Mouse (Mus musculus) neural tube, embryonic 11.5 days (tissue): ENCODE measurements around the gene Slc44a2. TPM values are rescaled to one million over a fixed set of nuclear protein-coding genes. Genes with fewer than 3 reads are reported as not detected.

Source experiments
- ATAC-seq: fragments of 200-750 bp; cut with Nextera tagmentation; 2 replicates; pipeline ENCODE4 v1.8.0; 2017; ENCODE audit warnings: moderate number of reproducible peaks, mild to moderate bottlenecking, moderate TSS enrichment, moderate library complexity; ENCODE audit not compliant: insufficient read depth, low FRiP score, low TSS enrichment
- DNase-seq: peaks from one replicate; pipeline ENCODE4 v3.0.0-alpha.2; 2015; ENCODE audit warnings: low spot score
- H3K27ac ChIP-seq: fragments of 300-500 bp; sonication (generic); 2 replicates; pipeline ENCODE4 v1.5.1; 2014; ENCODE audit warnings: low read depth, mild to moderate bottlenecking, low read length
- H3K27me3 ChIP-seq: fragments of 300-500 bp; sonication (generic); 2 replicates; pipeline ENCODE4 v1.6.1; 2014; ENCODE audit warnings: mild to moderate bottlenecking, low read length, mixed read lengths; ENCODE audit not compliant: control insufficient read depth, insufficient read depth
- H3K36me3 ChIP-seq: fragments of 300-500 bp; sonication (generic); 2 replicates; pipeline ENCODE4 v1.6.1; 2014; ENCODE audit warnings: mild to moderate bottlenecking, low read length, moderate library complexity, mixed read lengths; ENCODE audit not compliant: control insufficient read depth, insufficient read depth
- H3K4me1 ChIP-seq: fragments of 300-500 bp; sonication (generic); 2 replicates; pipeline ENCODE4 v1.6.1; 2014; ENCODE audit warnings: low read length, mixed read lengths; ENCODE audit not compliant: control insufficient read depth, insufficient read depth
- H3K4me2 ChIP-seq: fragments of 300-500 bp; sonication (generic); 2 replicates; pipeline ENCODE4 v1.6.1; 2014; ENCODE audit warnings: low read depth, mild to moderate bottlenecking, moderate library complexity
- H3K4me3 ChIP-seq: fragments of 300-500 bp; sonication (generic); 2 replicates; pipeline ENCODE4 v1.5.1; 2014; ENCODE audit warnings: low read depth, low read length
- H3K9ac ChIP-seq: fragments of 300-500 bp; sonication (generic); 2 replicates; pipeline ENCODE4 v1.6.1; 2014; ENCODE audit warnings: mild to moderate bottlenecking, low read length
- H3K9me3 ChIP-seq: fragments of 300-500 bp; sonication (generic); 2 replicates; pipeline ENCODE4 v1.6.1; 2016; ENCODE audit warnings: low read length; ENCODE audit not compliant: control insufficient read depth
- WGBS: fragments of 180-500 bp; shearing (Covaris S2); extraction: QIAGEN DNeasy Blood & Tissue Kit; methylation state at CpG from one replicate; pipeline ENCODE4 v1.1.7; 2014; 5-methylcytosine and 5-hydroxymethylcytosine counted together
- polyA plus RNA-seq: library from polyadenylated mRNA; unstranded; fragments of >200 nt; fragmentation: Nextera tagmentation; extraction: Ambion mirVana; gene quantifications from 2 replicates; pipeline ENCODE4 v1.2.1, GENCODE M21; 2014

Gene Slc44a2
- polyA plus RNA-seq, 1 experiment from 2014 or later = 81.5 TPM

DNA sequence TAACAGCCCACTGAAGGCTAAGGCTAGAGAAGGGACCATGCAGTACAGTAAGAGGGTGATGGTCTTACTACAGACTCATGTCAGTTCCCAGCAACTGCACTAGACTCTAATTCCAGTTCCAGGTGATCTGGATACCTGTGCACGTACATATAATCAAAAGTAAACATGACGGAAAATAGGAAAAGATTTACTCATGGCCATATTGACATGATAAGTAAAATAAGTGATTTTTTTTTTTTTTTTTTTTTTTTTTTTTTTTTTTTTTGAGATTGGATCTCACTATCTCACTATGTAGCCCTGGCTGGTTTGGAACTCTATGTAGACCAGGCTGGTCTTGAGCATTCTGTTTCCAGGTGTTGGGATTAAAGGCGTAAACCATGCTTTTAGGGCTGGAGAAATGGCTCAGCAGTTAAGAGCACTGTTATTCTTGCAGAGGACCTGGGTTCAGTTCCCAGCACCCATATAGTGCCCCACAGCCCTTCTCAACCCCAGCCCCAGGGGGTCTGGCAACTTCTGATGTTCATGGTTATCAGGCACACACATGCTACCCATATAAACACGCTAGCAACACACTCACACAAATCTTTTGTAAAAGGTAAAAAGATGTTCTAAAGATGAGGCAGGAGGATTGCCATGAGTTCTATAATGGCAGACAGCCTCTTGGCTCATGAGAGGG lies 31.3 kb downstream of the Slc44a2 start:
- H3K4me1 ChIP-seq = no peaks in the 10 kb centered on the region
- 93% methylated on average over 4 of the region's 4 CpGs for WGBS
- H3K27ac ChIP-seq = no peak overlapping the region
- no peak overlapping the region for H3K4me3 ChIP-seq
- no peaks in the 10 kb centered on the region for H3K9me3 ChIP-seq
- no peak overlapping the region for H3K4me2 ChIP-seq
- no peak for DNase-seq
- H3K9ac ChIP-seq = no peak overlapping the region
- no peak for ATAC-seq
- no peaks in the 10 kb centered on the region for H3K27me3 ChIP-seq
- H3K36me3 ChIP-seq = peaks cover 8% of the 10 kb centered on the region

DNA sequence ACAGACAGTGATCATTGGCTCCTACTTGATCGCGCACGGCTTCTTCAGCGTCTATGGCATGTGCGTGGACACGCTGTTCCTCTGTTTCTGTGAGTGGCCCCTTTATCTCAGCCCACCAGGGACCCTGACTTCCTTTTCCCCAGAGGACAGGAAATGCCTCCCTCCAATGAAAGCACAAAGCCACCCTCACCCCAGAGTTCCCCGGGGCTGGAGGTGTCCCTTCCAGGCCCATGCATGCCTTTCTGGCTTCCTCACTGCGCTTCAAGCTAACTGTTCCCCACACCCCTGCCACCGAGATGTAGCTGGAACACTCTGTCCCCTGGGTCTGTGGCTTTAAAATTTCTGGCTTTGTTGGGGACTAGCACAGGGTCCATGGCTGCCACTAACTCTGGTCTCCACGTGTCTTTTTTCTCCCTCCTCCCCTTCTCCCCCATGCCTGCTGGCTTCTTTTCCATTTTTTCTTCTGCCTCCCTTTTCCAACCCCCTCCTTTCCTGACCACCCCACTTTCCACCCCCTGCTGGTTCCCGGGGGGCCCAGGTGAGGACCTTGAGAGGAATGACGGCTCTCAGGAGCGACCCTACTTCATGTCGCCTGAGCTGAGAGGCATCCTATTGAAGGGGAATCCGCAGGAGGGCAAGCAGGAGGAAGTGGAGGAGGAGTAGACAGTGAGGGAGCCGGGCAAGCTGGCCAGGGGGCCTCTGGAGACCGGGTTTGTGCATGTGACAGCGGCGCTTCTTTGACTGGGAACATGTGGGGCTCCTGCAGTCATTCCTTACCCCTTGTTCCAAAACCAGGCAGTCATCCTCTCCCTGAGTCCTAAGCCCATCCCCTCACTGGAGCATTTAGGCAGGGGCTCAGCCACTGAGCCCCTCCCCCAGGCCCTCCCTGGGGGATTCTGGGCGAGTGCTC lies 32.2 kb downstream of the Slc44a2 start:
- H3K27ac ChIP-seq = no peak overlapping the region
- no peak for ATAC-seq
- H3K27me3 ChIP-seq = no peaks in the 10 kb centered on the region
- no peak overlapping the region for H3K4me3 ChIP-seq
- no peaks in the 10 kb centered on the region for H3K4me1 ChIP-seq
- DNase-seq = no peak
- H3K36me3 ChIP-seq = peaks cover 7% of the 10 kb centered on the region; the same call in 1 of the 2 replicates
- 33% methylated on average over 20 of the region's 20 CpGs for WGBS
- H3K9me3 ChIP-seq = no peaks in the 10 kb centered on the region
- H3K9ac ChIP-seq = no peak overlapping the region
- H3K4me2 ChIP-seq = no peak overlapping the region

DNA sequence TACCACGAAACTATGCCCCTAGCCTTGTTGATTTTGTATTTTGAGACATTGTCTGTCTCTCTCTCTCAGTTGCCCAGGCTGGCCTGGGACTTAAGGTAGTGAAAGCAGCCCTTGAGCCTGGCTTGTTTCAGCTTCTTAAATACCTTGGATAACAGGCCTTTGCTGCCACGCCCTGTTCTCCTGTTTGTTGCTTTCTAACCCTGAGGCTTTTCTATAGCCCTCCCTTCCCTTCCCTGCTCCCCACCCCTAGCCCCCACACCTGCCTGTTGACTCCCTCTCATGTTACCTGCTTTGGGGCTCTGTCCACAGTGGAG lies 32.8 kb downstream of the Slc44a2 start:
- peaks cover 3% of the 10 kb centered on the region; the same call in 1 of the 2 replicates for H3K36me3 ChIP-seq
- no peak overlapping the region for H3K4me2 ChIP-seq
- H3K4me3 ChIP-seq = no peak overlapping the region
- ATAC-seq (no peak), DNase-seq (no peak)
- no peak overlapping the region for H3K27ac ChIP-seq
- no peaks in the 10 kb centered on the region for H3K9me3 ChIP-seq
- no peaks in the 10 kb centered on the region for H3K4me1 ChIP-seq
- H3K27me3 ChIP-seq = no peaks in the 10 kb centered on the region
- 57% methylated on average over 2 of the region's 2 CpGs for WGBS
- H3K9ac ChIP-seq = no peak overlapping the region

DNA sequence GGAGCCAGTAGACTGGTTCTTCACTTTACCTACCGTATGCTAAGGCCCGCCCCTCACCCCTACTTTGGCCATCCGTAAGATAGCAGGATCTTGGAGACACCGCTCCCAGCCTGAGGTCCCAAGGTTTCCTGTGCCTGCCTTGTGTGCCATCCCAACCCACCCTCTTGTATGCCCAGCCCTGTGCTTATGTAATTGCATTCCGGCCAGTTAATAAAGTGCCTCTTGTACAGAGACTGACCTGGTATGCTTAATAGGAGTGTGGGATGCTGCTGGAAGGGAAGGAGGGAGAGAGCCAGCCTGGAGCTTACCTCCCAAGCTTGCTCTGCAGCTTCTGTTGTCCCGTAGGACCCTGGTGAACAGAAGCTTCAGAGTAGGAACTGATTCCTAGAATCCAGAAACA lies 34.3 kb downstream of the Slc44a2 start:
- 90% methylated on average over 6 of the region's 6 CpGs for WGBS
- no peak overlapping the region for H3K27ac ChIP-seq
- DNase-seq (no peak), ATAC-seq (no peak)
- no peak overlapping the region for H3K9ac ChIP-seq
- H3K9me3 ChIP-seq = no peaks in the 10 kb centered on the region
- peaks cover 3% of the 10 kb centered on the region; the same call in 1 of the 2 replicates for H3K36me3 ChIP-seq
- no peak overlapping the region for H3K4me2 ChIP-seq
- no peaks in the 10 kb centered on the region for H3K4me1 ChIP-seq
- H3K4me3 ChIP-seq = no peak overlapping the region
- no peaks in the 10 kb centered on the region for H3K27me3 ChIP-seq

DNA sequence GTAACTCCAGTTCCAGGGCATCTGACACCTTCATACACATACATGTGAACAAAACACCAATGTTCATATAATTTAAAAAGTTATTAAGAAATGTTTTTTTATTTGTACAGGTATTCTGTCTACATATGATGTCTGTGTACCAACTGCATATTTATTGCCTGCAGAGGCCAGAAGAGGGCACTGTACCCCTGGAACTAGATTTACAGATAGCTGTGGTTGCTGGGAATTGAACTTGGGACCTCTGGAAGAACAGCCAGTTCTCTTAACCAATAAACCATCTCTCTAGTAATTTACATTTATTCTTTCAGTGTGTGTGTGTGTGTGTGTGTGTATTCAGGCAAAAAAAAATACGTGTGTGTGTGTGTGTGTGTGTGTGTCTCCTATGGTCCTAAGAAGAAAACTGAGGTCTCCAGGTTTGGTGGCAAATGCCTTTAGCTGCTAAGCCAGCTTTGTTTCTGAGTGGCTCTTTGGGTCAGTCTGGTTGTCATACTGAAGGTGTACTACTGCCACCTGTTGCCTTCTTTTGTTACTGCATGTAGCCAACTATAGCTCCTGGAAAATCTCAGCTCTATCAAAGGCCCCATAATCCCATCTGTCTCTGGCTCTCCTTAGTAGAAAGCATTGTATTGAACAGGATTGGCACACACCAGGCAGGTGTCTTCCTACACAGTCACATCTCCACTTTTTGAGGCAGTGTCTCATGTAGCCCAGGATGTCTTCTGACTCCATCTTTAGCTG lies 36.7 kb downstream of the Slc44a2 start:
- DNase-seq (peak; percentile 59), ATAC-seq (no peak; the same call in 1 of the 2 replicates)
- Histone ChIP-seq H3K4me3 (no peak overlapping the region), H3K27ac (no peak overlapping the region), H3K27me3 (no peaks in the 10 kb centered on the region), H3K36me3 (no peaks in the 10 kb centered on the region), H3K9me3 (no peaks in the 10 kb centered on the region), H3K4me2 (no peak overlapping the region), H3K9ac (no peak overlapping the region), H3K4me1 (no peaks in the 10 kb centered on the region)
- 6% methylated on average over 1 of the region's 1 CpGs for WGBS

DNA sequence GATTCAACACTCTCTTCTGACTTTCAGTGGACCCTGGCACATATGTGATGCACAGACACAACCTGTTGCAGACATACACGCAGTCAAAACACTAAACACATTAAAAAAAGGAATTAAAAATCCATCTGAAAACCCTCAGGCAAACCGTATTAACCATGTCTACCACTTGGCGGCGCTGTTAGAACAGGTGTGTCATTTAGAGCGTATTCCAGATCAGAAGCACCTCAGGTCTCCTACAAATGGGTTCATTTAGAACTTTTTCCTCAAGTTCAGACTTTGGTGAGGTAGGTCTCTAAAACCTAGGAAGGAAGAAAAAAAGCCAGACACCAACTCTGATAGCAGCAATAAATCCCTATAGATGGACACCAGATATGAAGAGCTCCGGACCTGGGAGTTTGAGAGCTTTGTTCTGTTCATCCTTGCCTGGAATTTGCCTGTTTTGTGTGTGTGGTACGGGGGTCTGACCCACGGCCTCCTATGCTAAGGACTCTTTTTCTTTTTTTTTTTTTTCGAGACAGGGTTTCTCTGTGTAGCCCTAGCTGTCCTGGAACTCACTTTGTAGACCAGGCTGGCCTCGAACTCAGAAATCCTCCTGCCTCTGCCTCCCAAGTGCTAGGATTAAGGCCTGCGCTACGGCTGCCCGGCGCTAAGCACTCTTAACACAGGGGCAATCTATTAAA lies 46.2 kb downstream of the Slc44a2 start:
- ATAC-seq (no peak), DNase-seq (peak; percentile 39)
- Histone ChIP-seq H3K4me3 (peak overlapping the region; percentile 21), H3K4me1 (peaks cover 7% of the 10 kb centered on the region; the same call in 1 of the 2 replicates), H3K27ac (peak overlapping the region; percentile 75; the same call in 1 of the 2 replicates), H3K27me3 (no peaks in the 10 kb centered on the region), H3K9ac (no peak overlapping the region), H3K36me3 (no peaks in the 10 kb centered on the region), H3K9me3 (no peaks in the 10 kb centered on the region), H3K4me2 (peak overlapping the region; percentile 46)
- 36% methylated on average over 14 of the region's 14 CpGs for WGBS

DNA sequence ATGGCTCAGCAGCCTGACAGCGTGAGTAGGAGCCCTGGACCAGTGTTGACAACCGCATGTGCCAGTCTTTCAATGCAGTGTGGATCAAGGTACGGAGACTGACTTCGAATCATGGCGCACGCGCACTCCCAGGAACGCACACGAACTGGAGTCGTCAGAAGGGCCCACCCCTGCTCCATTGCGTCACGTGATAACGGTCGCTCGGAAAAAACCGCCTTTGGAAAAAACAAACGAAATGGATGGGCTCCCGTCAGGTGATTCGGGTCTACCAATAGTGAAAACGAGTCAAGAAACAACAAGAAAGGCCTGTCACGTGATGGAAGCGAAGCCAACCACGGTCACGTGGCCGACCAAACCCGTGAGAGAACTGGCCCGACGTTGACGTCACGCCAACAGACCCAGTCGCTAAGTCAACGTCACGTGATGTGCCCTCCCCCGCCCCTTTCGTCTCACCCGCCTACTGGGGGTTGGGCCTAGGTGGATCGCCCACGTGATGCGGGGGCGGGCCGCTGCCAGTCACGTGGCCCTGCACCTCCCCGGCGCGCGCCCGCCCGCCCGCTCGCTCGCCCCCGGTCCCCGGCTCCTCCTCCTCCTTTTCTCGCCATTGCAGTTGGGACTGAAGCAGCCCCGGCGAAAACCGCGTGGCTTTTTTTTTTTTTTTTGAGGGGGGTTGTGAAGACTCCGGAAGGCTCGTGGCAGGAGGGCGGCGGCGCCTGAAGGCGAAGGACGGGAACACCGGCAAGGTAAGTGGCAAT lies 47.0 kb downstream of the Slc44a2 start, which contains the start of gene Ilf3:
Gene Ilf3, plus strand, starts transcription at position 515 of the 755 bp plus-strand sequence.
- WGBS = under 1% methylated on average over 59 of the region's 66 CpGs
- Histone ChIP-seq H3K27ac (peak within 1 kb of the TSS; percentile 81), H3K9ac (peak within 1 kb of the TSS; percentile 97), H3K27me3 (no peaks in the 10 kb centered on the region), H3K4me2 (peak within 1 kb of the TSS; percentile 88), H3K36me3 (no peaks in the 10 kb centered on the region), H3K4me1 (peaks cover 7% of the 10 kb centered on the region; the same call in 1 of the 2 replicates), H3K9me3 (no peaks in the 10 kb centered on the region), H3K4me3 (peak within 1 kb of the TSS; percentile 79)
- ATAC-seq (peak; percentile 92), DNase-seq (peak; percentile 100)
